9 mouse cellular contexts compared by ENCODE assay signal in genomic region chr15:86168941-86169816, GRCm38 (mm10). TPM values are rescaled to one million over a fixed set of nuclear protein-coding genes. Genes with fewer than 3 reads are reported as not detected.
DNase-seq lines count a peak whose midpoint lies in the region; ATAC-seq and TF ChIP-seq lines count a peak whose summit lies in the region.
"Had no signal": no experiment of that assay in that cellular context is flagged by ENCODE, and none has a peak within 500 bp of the region (broad histone marks: within the 10 kb centered on the region; RNA-seq: fewer than 3 reads in every experiment).

No protein-coding gene starts in this region.

- H3K4me2 ChIP-seq in forebrain, embryonic 12.5 days, result no peak overlapping the region
- no peak overlapping the region for H3K4me2 ChIP-seq in forebrain, embryonic 14.5 days (ENCODE audit: low read length)
- no peak overlapping the region for H3K4me2 ChIP-seq in kidney, embryonic 16.5 days (replicated peaks; ENCODE audit: low read depth, low read length)

- H3K27ac ChIP-seq in forebrain, embryonic 12.5 days, result 0 out of 2 replicates have a peak overlapping the region, but pooled peaks have one; percentile 19
- H3K27ac ChIP-seq in forebrain, embryonic 14.5 days (ENCODE audit: low read depth, low read length), result no peak overlapping the region
- H3K27ac ChIP-seq in kidney, embryonic 16.5 days (ENCODE audit: low read length), result peak overlapping the region; percentile 41
- H3K27ac ChIP-seq in spleen, adult 2 months (ENCODE audit: insufficient read depth, low read length), result peak overlapping the region; percentile 19
- peak overlapping the region; percentile 52 for H3K27ac ChIP-seq in small intestine, adult 2 months (ENCODE audit: insufficient read depth, low read depth, low read length)

- no peak for ATAC-seq in forebrain, embryonic 12.5 days (ENCODE audit: low FRiP score)
- no peak for ATAC-seq in forebrain, embryonic 14.5 days
- ATAC-seq in kidney, embryonic 16.5 days (ENCODE audit: low FRiP score, low TSS enrichment), result no peak; the same call in 1 of the 2 replicates

- H3K4me3 ChIP-seq in forebrain, embryonic 12.5 days (replicated peaks), result no peak overlapping the region
- no peak overlapping the region for H3K4me3 ChIP-seq in forebrain, embryonic 14.5 days (ENCODE audit: low read depth, low read length)
- H3K4me3 ChIP-seq in kidney, embryonic 16.5 days (ENCODE audit: low read length), result no peak overlapping the region
- no peak overlapping the region for H3K4me3 ChIP-seq in spleen, adult 2 months (ENCODE audit: extremely low read depth, insufficient read depth, insufficient read length)
- H3K4me3 ChIP-seq in small intestine, adult 2 months (ENCODE audit: low read depth, low read length), result no peak overlapping the region

- no peak for DNase-seq in forebrain, embryonic 14.5 days (ENCODE audit: low spot score)
- no peak for DNase-seq in kidney, adult 18-20 months
- no peak for DNase-seq in spleen, adult 2 months (ENCODE audit: low read depth in 1 of 2, low spot score in 2 of 2)
- no peak for DNase-seq in spleen, postnatal 4 days (ENCODE audit: low spot score in 2 of 2)
- DNase-seq in urinary bladder, postnatal 25 days (ENCODE audit: low spot score), result no peak
- DNase-seq: kidney, adult 8-10 months had no signal

- no peaks in the 10 kb centered on the region for H3K27me3 ChIP-seq in forebrain, embryonic 12.5 days
- H3K27me3 ChIP-seq in forebrain, embryonic 14.5 days (replicated peaks; ENCODE audit: control insufficient read depth, insufficient read depth, low read length), result no peaks in the 10 kb centered on the region
- no peaks in the 10 kb centered on the region for H3K27me3 ChIP-seq in kidney, embryonic 16.5 days (ENCODE audit: insufficient read depth, low read length)
- H3K27me3 ChIP-seq in spleen, adult 2 months (ENCODE audit: control insufficient read depth, insufficient read depth, low read length), result no peaks in the 10 kb centered on the region
- no peaks in the 10 kb centered on the region for H3K27me3 ChIP-seq in small intestine, adult 2 months (ENCODE audit: control insufficient read depth, insufficient read depth, low read length)

- TF ChIP-seq CTCF in spleen, adult 2 months (IDR thresholded peaks at IDR 0.05; ENCODE audit: extremely low read depth, insufficient read depth, insufficient read length, insufficient replicate concordance), result no peak
- TF ChIP-seq CTCF in small intestine, adult 2 months (IDR thresholded peaks at IDR 0.05; ENCODE audit: extremely low read depth, insufficient read length, insufficient replicate concordance, low read depth, low read length), result no peak

- no peak overlapping the region for H3K9ac ChIP-seq in forebrain, embryonic 12.5 days
- H3K9ac ChIP-seq in forebrain, embryonic 14.5 days (ENCODE audit: low read length), result no peak overlapping the region
- no peak overlapping the region for H3K9ac ChIP-seq in kidney, embryonic 16.5 days (replicated peaks; ENCODE audit: low read length)

- no peaks in the 10 kb centered on the region for H3K9me3 ChIP-seq in forebrain, embryonic 12.5 days
- H3K9me3 ChIP-seq in forebrain, embryonic 14.5 days (replicated peaks; ENCODE audit: control insufficient read depth, low read length), result no peaks in the 10 kb centered on the region
- no peaks in the 10 kb centered on the region for H3K9me3 ChIP-seq in kidney, embryonic 16.5 days (ENCODE audit: low read length)

- no peak for TF ChIP-seq POLR2A in spleen, adult 2 months (IDR thresholded peaks at IDR 0.05; ENCODE audit: low read depth, low read length)
- TF ChIP-seq POLR2A in small intestine, adult 2 months (IDR thresholded peaks at IDR 0.05; ENCODE audit: low read depth, low read length), result no peak

- H3K36me3 ChIP-seq in forebrain, embryonic 12.5 days (replicated peaks), result peaks cover 5% of the 10 kb centered on the region; the same call in 1 of the 2 replicates
- H3K36me3 ChIP-seq in forebrain, embryonic 14.5 days (ENCODE audit: control insufficient read depth, insufficient read depth, low read length), result peaks cover 4% of the 10 kb centered on the region; the same call in 1 of the 2 replicates
- H3K36me3 ChIP-seq in kidney, embryonic 16.5 days (ENCODE audit: insufficient read depth, low read length), result no peaks in the 10 kb centered on the region
- H3K36me3 ChIP-seq in spleen, adult 2 months (ENCODE audit: control insufficient read depth, insufficient read depth, low read length), result peaks cover 14% of the 10 kb centered on the region
- H3K36me3 ChIP-seq in small intestine, adult 2 months (ENCODE audit: control insufficient read depth, insufficient read depth, low read length), result peaks cover 11% of the 10 kb centered on the region

- peaks cover 33% of the 10 kb centered on the region for H3K4me1 ChIP-seq in forebrain, embryonic 12.5 days
- 0 out of 2 replicates have a peak, but pooled peaks cover 7% of the 10 kb centered on the region for H3K4me1 ChIP-seq in forebrain, embryonic 14.5 days (ENCODE audit: control insufficient read depth, insufficient read depth, low read length)
- H3K4me1 ChIP-seq in kidney, embryonic 16.5 days (ENCODE audit: insufficient read depth, low read length), result peaks cover 41% of the 10 kb centered on the region
- peaks cover 48% of the 10 kb centered on the region; the same call in 1 of the 2 replicates for H3K4me1 ChIP-seq in spleen, adult 2 months (ENCODE audit: control insufficient read depth, insufficient read depth, insufficient read length)
- peaks cover 34% of the 10 kb centered on the region for H3K4me1 ChIP-seq in small intestine, adult 2 months (ENCODE audit: control insufficient read depth, insufficient read depth, insufficient read length, low read length)

- WGBS in forebrain, embryonic 12.5 days, result 86% methylated on average over 12 of the region's 12 CpGs
- 81% methylated on average over 12 of the region's 12 CpGs for WGBS in forebrain, embryonic 14.5 days
- WGBS in kidney, embryonic 16.5 days, result 72% methylated on average over 12 of the region's 12 CpGs
- WGBS in spleen, adult 2 months, result 77% methylated on average over 12 of the region's 12 CpGs
- WGBS in small intestine, adult 2 months, result 81% methylated on average over 12 of the region's 12 CpGs

RNA-seq across cellular contexts. Expression of gene Cerk, which starts 16.8 kb away (rescaled TPM):
- polyA plus RNA-seq in forebrain, embryonic 12.5 days (2016; fragmentation: Nextera tagmentation; extraction: Ambion mirVana), result 24.1 and 24.9 TPM in 2 replicates
- polyA plus RNA-seq in forebrain, embryonic 14.5 days (2014; fragmentation: Nextera tagmentation; extraction: Ambion mirVana), result 20.8 and 21.3 TPM in 2 replicates
- 13.6 and 13.7 TPM in 2 replicates for polyA plus RNA-seq in kidney, embryonic 16.5 days (2015; fragmentation: Nextera tagmentation; extraction: Ambion mirVana)
- 64.4 and 82.8 TPM in 2 replicates for polyA plus RNA-seq in spleen, adult 2 months (2012; rRNA removed)
- 14.4 and 47.8 TPM in 2 replicates for polyA plus RNA-seq in small intestine, adult 2 months (2012; rRNA removed)

RNA-seq across cellular contexts. Expression of gene Tbc1d22a, which starts 45.1 kb away (rescaled TPM):
- polyA plus RNA-seq in forebrain, embryonic 12.5 days (2016; fragmentation: Nextera tagmentation; extraction: Ambion mirVana), result 9.1 and 9.4 TPM in 2 replicates
- 8.0 and 9.4 TPM in 2 replicates for polyA plus RNA-seq in forebrain, embryonic 14.5 days (2014; fragmentation: Nextera tagmentation; extraction: Ambion mirVana)
- 16.5 and 16.6 TPM in 2 replicates for polyA plus RNA-seq in kidney, embryonic 16.5 days (2015; fragmentation: Nextera tagmentation; extraction: Ambion mirVana)
- 28.1 and 32.3 TPM in 2 replicates for polyA plus RNA-seq in spleen, adult 2 months (2012; rRNA removed)
- polyA plus RNA-seq in small intestine, adult 2 months (2012; rRNA removed), result 23.1 and 54.8 TPM in 2 replicates
